Mouse (Mus musculus) adrenal gland, postnatal 4 days (tissue): Measurements from ENCODE around the gene Olfr1368. TPM values are rescaled to one million over a fixed set of nuclear protein-coding genes. Genes with fewer than 3 reads are reported as not detected.
A peak's percentile ranks its signal among the peaks of the same experiment; 100 is the strongest.
"Not testable (repeated sequence)": the region's sequence is repeated elsewhere in the genome, so short reads cannot be mapped to it uniquely, and the experiment has no call there.

Source experiments
- DNase-seq, 2 experiments: peaks; one replicate each; pipeline ENCODE4 v3.0.0; 2021 to 2022; ENCODE audit warnings: low spot score in 2 of 2, mixed read lengths in 2 of 2
- total RNA-seq, 2 experiments: library from RNA; stranded (reverse); gene quantifications; 2 replicates each; pipeline ENCODE4 v1.2.3; 2021

Gene Olfr1368
- total RNA-seq, 2 experiments from 2014 or later = not detected

DNA sequence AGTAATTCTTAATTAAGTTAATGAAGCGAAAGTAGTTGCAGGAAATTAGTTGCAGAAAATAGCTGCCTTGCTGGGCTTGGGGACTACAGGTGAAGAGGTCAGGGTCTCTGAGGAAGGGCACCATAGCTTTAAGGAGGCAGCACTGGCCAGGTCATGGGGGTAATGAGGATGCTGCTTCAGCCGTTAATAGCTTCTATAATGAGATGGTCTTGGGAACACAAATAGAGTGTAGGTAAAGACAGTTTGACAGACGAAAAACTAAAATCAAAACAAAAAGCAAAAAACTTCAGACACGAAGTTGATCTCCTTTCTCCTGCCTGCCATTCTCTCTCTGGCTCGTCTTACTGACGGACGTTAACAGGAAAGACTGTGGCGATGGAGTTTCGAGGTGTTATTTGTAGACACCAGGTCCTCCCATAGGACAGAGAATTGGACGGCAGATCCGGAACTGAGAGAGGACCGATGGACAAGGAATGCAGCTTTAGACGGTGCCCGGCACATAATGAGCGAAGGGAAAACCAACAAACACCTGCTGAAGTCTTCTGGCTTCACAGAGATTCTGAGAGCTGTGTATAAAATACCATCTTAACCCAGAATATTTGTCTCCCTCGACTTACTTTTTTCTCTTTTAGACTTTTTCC, 22.8 kb upstream of the Olfr1368 start:
- DNase-seq = no peak

DNA sequence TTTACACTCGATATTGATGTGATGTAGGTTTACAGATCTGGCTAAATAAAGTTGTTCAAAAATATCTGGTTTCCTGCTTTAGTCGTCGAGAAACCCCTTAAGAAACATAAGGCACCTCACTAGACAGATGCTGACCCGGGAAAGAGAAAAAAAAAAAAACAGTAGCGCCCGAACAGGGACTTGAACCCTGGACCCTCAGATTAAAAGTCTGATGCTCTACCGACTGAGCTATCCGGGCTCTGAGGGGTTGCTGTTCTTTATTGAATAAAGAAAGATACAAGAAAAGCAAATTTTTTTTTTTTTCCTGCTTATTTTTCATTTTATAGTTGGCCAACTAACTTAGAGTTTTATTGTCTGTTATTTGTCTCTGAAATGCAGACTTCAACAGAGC, 22.2 kb upstream of the Olfr1368 start:
- no peak for DNase-seq

DNA sequence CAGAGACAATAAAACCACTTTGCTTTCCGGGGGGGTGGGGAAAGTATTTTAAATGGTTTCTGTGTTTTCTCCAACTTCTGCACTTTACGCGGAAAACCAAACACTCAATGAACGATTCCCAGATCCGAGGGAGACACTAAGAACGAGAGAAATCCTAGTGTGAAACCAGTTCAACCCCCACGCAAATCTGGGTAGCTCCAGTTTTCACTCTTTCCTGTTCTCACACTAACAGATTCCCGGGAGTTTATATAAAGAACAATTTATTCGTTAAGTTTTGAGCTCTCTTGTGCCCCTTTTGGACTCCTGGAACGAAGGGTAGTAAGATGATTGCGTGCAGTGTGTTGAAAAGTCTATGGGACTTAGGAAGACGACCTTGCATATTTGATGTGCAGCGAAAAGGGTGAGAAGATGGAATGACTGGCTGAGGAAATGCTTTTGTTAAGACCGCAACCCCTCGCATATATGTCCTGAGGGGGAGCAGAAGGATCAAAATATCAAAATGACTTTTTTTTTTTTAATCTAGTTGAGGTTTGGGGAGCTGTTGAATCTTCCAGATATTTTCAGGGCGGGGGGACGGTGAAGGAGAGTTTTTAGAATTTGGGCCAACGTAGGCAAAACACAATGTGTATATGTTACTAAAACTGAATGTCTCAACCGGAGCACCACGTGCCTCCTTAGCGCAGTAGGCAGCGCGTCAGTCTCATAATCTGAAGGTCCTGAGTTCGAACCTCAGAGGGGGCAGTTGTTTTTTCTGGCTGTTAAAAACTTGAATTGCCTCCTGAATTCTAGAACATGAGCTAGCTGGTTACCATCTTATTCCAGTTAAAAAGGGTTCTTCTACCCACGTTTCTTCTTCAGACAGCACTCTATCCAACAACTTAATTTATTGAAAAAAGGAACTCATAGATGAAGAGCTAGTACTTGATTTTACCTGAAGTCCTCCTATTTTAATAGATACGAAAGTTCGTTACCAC, 21.6 kb upstream of the Olfr1368 start:
- DNase-seq = no peak

DNA sequence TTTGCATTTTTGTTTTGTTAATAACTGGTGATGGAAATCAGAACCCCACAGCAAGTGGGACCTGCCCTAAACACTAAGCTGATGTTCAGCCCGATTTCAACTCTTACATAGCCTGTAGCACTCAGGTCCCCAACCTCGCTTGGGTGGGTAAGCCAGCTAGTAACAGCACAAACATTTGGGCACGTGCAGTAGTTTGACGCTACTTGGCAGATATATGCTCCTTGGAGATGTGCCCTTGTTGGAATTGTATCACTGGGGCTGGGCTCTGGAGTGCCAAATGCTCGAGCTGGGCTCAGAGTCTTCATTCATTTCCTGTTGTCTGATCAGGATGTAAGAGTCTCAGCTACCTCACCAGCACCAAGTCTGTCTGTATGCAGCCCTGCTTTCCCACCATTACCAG, 16.9 kb upstream of the Olfr1368 start:
- no peak for DNase-seq

DNA sequence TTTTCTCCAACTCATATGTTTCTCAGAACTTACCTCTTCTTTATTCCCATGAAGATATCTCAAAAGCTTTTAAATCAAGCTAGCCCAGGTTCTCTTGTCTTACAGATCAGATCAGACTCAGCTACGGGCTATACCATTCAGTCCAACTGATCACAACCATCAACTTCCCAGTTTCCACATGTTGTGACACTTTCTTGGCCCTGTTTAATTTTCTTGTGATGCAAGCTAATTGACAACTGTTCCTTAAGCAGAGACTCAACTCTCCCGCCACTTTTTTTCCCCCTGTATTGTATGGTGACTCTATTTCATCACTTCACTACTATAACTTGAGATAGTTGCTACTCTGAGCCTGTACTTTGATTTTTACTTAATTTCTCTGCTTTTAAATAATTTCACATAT, 15.9 kb upstream of the Olfr1368 start:
- no peak for DNase-seq

DNA sequence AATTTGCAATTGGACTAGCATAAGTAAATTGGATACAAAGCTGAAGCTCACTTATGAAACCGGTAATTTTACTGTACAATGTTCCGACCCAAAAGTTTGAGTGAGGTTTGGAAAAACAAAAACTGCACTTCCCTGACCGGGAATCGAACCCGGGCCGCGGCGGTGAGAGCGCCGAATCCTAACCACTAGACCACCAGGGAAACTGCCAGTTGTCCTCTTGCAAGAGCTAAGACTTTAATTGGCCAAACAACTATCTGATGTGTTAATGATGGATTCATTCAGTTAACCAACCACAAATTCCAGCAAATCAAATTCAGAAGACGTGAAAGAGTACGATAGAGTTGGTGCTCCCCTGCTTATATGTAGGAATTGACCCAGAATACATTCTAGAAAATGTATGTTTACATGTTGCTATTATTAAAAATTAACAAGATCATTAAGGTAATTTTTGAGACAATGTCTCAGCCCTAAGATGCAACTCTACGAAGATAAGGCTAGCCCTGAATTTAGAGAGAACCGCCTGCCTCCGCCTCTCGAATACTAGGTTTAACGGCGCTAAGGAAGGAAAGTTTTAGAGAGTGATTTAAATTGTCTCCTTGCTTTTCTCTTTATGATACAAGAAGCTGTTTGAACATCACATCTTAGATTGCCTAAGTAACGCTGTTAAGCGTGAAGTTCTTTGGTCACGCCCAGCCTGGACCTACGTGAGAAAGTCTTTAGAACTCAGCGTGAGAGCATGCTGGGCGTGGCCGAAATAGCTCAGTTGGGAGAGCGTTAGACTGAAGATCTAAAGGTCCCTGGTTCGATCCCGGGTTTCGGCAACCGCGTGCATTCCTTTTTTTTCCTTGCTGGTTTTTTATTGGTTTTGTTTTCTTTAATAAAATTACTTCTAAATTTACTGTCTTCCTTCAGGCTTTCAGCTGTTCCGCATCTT, 15.3 kb upstream of the Olfr1368 start:
- peak; percentile 82 to 83 for DNase-seq

DNA sequence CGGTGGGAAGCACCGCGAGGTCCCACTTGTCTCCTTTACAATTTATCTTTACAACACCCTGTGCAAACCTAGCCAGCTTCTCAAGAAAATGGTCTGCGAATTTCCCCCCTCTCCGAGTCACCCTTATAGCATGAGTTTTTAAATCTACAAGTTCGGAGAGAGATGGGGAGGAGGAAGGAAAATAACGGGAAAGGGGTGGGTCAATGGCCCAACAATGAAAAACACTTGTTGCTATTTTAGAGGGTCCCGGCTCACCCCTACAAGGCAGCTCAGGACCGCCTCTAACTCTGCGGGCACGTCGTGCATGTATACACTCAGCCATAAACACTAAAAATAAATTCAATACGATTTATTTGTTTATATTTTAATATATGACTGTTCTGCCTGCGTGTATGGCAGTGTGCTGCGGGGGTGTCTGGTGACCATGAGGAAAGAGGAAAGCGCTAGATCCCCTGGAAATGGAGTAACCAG, 14.4 kb upstream of the Olfr1368 start:
- DNase-seq = no peak

DNA sequence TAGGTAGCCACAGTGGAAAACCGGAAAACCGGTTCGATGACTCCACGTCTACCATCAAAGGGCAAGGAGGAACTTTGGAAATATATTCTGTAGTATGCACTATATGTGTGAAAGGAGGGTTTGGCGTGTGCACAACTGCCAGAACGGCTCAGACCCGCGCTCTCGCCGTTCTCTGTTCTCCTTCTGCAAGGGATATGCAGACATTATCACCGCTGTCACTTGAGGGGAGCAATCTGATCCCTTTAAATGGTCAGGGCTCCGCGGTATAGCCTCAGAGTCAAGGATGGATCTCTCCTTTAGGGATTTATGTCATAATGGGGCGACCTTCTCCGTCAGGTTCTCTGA, 13.8 kb upstream of the Olfr1368 start:
- no peak for DNase-seq

DNA sequence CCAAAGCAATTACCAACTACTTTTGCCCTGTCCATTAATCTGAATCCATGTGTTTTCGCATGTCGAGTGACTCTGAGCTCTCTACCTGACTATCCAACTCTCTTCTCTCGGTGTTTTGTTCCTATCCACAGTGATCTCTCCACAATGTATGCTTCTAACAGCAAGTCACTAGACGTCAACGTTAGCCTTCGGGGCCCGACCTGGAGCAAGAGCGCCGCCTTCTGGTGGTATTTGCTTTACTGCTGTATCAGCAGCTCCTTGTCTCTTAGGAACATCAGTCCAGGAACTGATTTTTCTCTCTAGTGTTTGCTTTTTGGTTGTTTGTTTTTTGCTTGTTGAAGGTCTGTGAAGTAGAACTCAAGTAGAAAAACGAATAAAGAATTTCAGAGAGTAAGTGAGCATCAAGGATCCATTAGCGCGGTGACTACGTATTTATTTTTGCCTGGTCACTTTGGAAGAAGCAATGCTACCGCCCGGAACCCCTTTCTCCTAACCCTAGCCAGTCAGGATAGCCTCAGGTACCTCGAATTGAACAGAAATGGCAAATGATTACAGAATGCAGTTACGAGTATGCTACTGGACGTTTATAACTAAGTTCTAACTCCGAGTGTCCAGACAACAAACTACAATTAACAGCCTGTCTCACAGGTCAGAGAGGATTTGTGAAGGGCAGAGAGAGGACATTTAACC, 13.3 kb upstream of the Olfr1368 start:
- DNase-seq = peak; percentile 46 to 69

DNA sequence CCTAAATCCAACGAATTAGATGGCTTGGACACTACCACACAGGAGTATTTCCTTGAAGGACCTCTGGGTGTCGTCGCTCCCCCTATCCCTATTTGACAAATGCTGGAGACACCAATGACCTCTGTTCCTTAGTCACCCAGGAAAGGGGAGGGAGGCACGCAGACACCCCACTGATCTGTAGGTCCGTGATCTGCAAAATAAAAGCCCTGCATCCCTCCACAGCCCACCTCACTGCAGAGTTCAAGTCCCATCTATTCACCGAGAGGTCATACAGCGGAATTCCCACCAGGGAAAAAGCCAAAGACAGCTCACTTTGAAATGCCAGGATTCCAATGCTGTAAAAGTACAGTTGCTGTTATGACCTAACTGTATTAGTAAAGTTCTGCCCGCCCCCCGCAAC, 12.4 kb upstream of the Olfr1368 start:
- no peak for DNase-seq

DNA sequence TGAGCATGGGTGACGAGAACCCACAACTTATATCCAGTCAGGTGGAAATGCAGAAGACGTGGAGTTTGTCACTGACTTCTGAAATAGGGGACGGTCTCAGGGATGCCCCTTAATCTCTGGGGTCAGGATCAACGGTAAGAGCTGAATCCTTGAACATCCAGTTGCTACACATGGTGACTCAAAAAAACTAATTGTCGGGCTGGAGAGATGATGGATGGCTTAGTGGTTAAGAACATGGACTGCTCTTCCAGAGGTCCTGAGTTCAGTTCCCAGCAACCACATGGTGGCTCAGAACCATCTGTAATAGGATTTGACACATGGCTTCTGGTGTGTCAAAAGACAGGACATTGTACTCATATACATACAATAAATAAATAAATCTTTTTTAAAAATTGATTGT, 10.2 kb upstream of the Olfr1368 start:
- DNase-seq = no peak

DNA sequence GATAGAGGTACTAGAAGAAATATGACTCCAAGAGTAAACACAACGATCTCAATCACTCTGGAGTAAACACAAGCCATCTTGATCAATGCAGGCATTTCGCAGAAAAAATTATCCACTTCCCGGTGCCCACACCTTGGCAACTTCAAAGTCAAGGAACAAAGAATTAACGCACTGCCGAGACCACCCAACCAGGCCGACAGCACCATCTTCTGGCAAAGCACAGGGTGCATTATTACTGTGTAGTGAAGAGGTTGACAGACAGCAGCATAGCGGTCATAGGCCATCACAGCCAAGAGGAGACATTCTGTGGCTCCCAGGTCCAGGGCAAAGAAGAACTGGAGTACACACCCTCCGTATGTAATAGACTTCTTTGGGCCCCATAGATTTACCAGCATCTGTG, 3.2 kb downstream of the Olfr1368 start:
- DNase-seq = no peak

DNA sequence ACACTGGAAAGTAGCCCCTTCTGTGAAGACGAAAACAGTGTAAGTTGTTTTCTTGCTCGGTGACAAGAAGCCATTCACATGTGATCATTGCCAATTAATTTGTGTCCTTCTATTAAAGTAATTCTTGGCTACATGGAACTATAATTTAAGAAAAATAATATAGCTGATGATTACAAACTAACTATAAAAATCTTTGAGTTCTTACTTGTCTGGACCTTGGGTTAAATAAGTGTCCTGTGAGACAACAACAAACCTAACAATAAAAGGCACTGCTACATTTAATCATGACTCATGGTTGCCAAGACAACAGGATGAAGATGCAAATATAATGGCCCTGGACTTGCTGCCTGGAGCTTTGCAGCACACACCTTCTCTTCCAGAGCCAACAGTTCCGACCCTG, 16.3 kb downstream of the Olfr1368 start, which contains the start of gene Olfr263:
Gene Olfr263, plus strand, starts transcription at position 301 of the 400 bp plus-strand sequence.
- DNase-seq = not testable (repeated sequence)

DNA sequence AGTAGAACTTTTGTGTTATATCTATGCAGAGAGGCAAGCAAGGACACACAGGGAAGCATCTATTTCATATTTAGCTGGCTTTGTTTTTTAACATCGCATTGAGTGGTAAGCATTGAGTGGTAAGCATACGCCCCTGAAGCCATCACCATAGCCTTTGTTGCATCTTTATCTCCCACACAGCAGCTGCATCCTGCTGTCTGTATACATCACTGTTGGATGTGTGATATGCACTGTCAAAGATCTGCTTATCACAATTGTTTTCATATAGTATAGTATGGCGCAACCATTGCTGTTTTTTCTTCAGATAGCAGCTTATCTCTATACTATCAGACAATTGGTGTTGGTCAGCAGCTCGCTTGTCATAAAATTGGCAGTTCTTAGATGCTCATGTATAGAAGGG, 31.5 kb downstream of the Olfr1368 start:
- no peak for DNase-seq

DNA sequence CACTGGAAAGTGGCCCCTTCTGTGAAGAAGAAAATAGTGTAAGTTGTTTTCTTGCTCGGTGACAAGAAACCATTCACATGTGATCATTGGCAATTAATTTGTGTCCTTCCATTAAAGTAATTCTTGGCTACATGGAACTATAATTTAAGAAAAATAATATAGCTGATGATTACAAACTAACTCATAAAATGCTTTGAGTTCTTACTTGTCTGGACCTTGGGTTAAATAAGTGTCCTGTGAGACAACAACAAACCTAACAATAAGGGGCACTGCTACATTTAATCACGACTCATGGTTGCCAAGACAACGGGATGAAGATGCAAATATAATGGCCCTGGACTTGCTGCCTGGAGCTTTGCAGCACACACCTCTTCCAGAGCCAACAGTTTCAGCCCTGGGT, 34.5 kb downstream of the Olfr1368 start, which contains the start of gene Olfr1369-ps1:
Gene Olfr1369-ps1, plus strand, starts transcription at position 301 of the 400 bp plus-strand sequence.
- DNase-seq = not testable (repeated sequence)

DNA sequence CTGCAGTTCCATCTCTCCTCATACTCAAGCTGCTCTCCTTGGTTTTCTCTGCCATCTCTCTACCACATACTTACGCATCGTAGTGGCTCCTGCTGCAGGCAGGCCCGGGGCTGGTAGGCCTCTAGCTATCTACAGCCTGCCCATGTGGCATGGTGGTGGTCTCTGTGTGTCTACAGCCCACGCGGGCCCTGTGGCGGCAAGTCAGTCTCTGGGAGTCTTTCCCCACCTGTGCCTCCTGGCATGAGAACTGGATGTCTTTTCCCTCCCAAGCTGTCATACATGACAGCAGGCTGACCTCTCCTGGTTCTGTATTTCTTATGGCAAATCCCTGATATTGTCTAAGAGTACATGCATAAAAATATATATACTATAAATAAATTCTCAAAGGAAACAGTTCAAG, 35.2 kb downstream of the Olfr1368 start:
- no peak for DNase-seq

DNA sequence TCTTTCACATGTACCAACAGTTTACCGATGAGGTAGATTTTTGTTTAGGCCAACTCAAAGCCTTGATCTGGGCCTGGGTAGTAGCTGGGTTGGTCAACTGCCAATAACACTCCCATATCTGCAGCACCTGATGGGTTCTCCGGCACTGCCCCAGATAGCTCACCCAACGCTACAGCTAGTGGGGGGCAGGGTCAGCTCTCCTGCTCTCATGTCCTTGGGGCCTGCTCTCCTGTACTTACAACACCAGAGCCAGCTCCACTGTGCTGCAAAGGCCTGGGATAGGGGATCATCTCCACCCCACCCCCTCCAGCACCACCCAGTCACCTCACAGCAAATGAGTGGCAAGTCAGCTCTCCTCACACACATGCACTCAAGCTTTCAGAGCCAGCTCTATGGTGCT, 35.9 kb downstream of the Olfr1368 start:
- no peak for DNase-seq
